Mouse (Mus musculus) cerebellum, adult 2 months (tissue): Measurements from ENCODE around the gene Gpkow. TPM values are rescaled to one million over a fixed set of nuclear protein-coding genes. Genes with fewer than 3 reads are reported as not detected.
"Not testable (repeated sequence)": the region's sequence is repeated elsewhere in the genome, so short reads cannot be mapped to it uniquely, and the experiment has no call there.

Experiments
- DNase-seq, 2 experiments: peaks; one replicate each; pipeline ENCODE4 v3.0.0; 2021
- H3K27ac ChIP-seq: fragments of 200-500 bp; 2 replicates; pipeline ENCODE4 v1.5.1; 2012; ENCODE audit warnings: low read length, control low read depth, inconsistent platforms; ENCODE audit not compliant: insufficient read depth
- H3K27me3 ChIP-seq: fragments of 200-500 bp; 2 replicates; pipeline ENCODE4 v1.6.1; 2012; ENCODE audit warnings: inconsistent platforms, mild to moderate bottlenecking, low read length, moderate library complexity; ENCODE audit not compliant: control insufficient read depth, insufficient read depth
- H3K4me1 ChIP-seq: fragments of 200-500 bp; 2 replicates; pipeline ENCODE4 v1.6.1; 2011; ENCODE audit warnings: low read length; ENCODE audit not compliant: control insufficient read depth, insufficient read depth
- H3K4me3 ChIP-seq: fragments of 200-500 bp; replicated peaks from 2 replicates; pipeline ENCODE3; 2011; ENCODE audit warnings: mild to moderate bottlenecking, low read depth, low read length, control low read depth; ENCODE audit not compliant: insufficient read depth
- CTCF ChIP-seq: fragments of 200-500 bp; IDR thresholded peaks from 2 replicates; pipeline ENCODE4 v1.5.1; 2011; ENCODE audit warnings: low read depth, mild to moderate bottlenecking, control low read depth, low read length, moderate library complexity, borderline replicate concordance; ENCODE audit not compliant: insufficient read depth
- POLR2A ChIP-seq: fragments of 200-500 bp; IDR thresholded peaks from 2 replicates; pipeline ENCODE4 v1.6.1; 2011; ENCODE audit warnings: low read length, control low read depth, borderline replicate concordance; ENCODE audit not compliant: insufficient read depth
- WGBS: fragments of 180-500 bp; shearing (Covaris S2); methylation state at CpG from one replicate; pipeline ENCODE4 v1.1.7; 2018; 5-methylcytosine and 5-hydroxymethylcytosine counted together
- polyA plus RNA-seq: library from polyadenylated mRNA; depleted of rRNA; stranded (reverse); fragments of >200 nt; gene quantifications from 2 replicates; pipeline ENCODE4 v1.2.3, GENCODE M21; 2012

The Gpkow gene
- polyA plus RNA-seq, 1 experiment = 30.5 TPM

- Histone ChIP-seq H3K4me1 (peaks cover 5% of the 10 kb centered on the region), H3K4me3 (no peak overlapping the region), H3K27me3 (no peaks in the 10 kb centered on the region), H3K27ac (no peak overlapping the region)
- 29% methylated on average over 4 of the region's 4 CpGs for WGBS
- peak in 1 of 2 experiments; percentile 25 for DNase-seq
- TF ChIP-seq CTCF (peak; percentile 45; the same call in 1 of the 2 replicates), POLR2A (no peak)
Observed at GRCm38 (mm10) chrX:7692862-7693261, 4.1 kb upstream of the Gpkow start.

- DNase-seq = no peak
- Histone ChIP-seq H3K4me1 (0 out of 2 replicates have a peak, but pooled peaks cover 3% of the 10 kb centered on the region), H3K27ac (no peak overlapping the region), H3K27me3 (no peaks in the 10 kb centered on the region), H3K4me3 (peak overlapping the region; percentile 32)
- TF ChIP-seq POLR2A = no peak
- TF ChIP-seq CTCF = no peak
- WGBS = 34% methylated on average over 6 of the region's 6 CpGs
Observed at GRCm38 (mm10) chrX:7696520-7696919, 411 bp upstream of the Gpkow start.

GRCm38 (mm10) chrX:7713764-7714134 is 16.8 kb downstream of the Gpkow start:
- H3K27ac ChIP-seq, H3K4me1 ChIP-seq, H3K27me3 ChIP-seq, DNase-seq: not testable (repeated sequence)
- 14% methylated on average over 5 of the region's 12 CpGs for WGBS
- H3K4me3 ChIP-seq = peak overlapping the region; percentile 67

- Histone ChIP-seq H3K27ac (peak within 1 kb of the TSS; percentile 88), H3K4me3 (peak within 1 kb of the TSS; percentile 67)
- DNase-seq = peak; percentile 94 to 97
- 7% methylated on average over 44 of the region's 60 CpGs for WGBS
- not testable (repeated sequence) for H3K27me3 ChIP-seq, H3K4me1 ChIP-seq
Observed at GRCm38 (mm10) chrX:7714135-7714899, 17.4 kb downstream of the Gpkow start, which contains the start of gene Wdr45. Wdr45 (plus strand) TSS chrX:7714333.

GRCm38 (mm10) chrX:7716058-7716457 is 19.1 kb downstream of the Gpkow start:
- 35% methylated on average over 1 of the region's 1 CpGs for WGBS
- H3K27ac ChIP-seq, H3K4me1 ChIP-seq, DNase-seq, H3K4me3 ChIP-seq, H3K27me3 ChIP-seq: not testable (repeated sequence)

- peak; percentile 61; the same call in 1 of the 2 replicates for TF ChIP-seq POLR2A
- TF ChIP-seq CTCF = no peak
- 13% methylated on average over 22 of the region's 22 CpGs for WGBS
- peak; percentile 79 to 83 for DNase-seq
- peak within 1 kb of the TSS; percentile 100 for H3K4me3 ChIP-seq
- H3K27ac ChIP-seq = peak within 1 kb of the TSS; percentile 99
- H3K4me1 ChIP-seq = no peaks in the 10 kb centered on the region
- H3K27me3 ChIP-seq = no peaks in the 10 kb centered on the region
Observed at GRCm38 (mm10) chrX:7721514-7722281, 24.8 kb downstream of the Gpkow start, which contains the start of gene Gm45208. Gm45208 (plus strand) TSS chrX:7722245.

GRCm38 (mm10) chrX:7722282-7722611 is 25.3 kb downstream of the Gpkow start:
- 13% methylated on average over 11 of the region's 11 CpGs for WGBS
- DNase-seq = no peak
- TF ChIP-seq CTCF = no peak
- TF ChIP-seq POLR2A = no peak

GRCm38 (mm10) chrX:7722691-7723090 is 25.8 kb downstream of the Gpkow start:
- TF ChIP-seq POLR2A = no peak
- TF ChIP-seq CTCF = no peak
- no peaks in the 10 kb centered on the region for H3K27me3 ChIP-seq
- H3K27ac ChIP-seq = no peak overlapping the region
- no peaks in the 10 kb centered on the region for H3K4me1 ChIP-seq
- WGBS = 24% methylated on average over 4 of the region's 4 CpGs
- H3K4me3 ChIP-seq = peak overlapping the region; percentile 100
- no peak for DNase-seq

More at GRCm38 (mm10) chrX:7722282-7722611, 25.3 kb downstream of the Gpkow start:
- Histone ChIP-seq H3K4me1 (no peaks in the 10 kb centered on the region), H3K27me3 (no peaks in the 10 kb centered on the region), H3K27ac (peak overlapping the region; percentile 99), H3K4me3 (peak overlapping the region; percentile 100)
